Mouse (Mus musculus) cerebellum, adult (tissue): ENCODE data around the gene Cope.

Experiments used
- ATAC-seq: cut with Nextera tagmentation; 2 replicates; pipeline ENCODE4 v1.9.2; 2017; ENCODE audit warnings: mild to moderate bottlenecking, moderate library complexity, mixed read lengths; ENCODE audit not compliant: insufficient number of reproducible peaks, low FRiP score, low TSS enrichment

Cope gene

DNA sequence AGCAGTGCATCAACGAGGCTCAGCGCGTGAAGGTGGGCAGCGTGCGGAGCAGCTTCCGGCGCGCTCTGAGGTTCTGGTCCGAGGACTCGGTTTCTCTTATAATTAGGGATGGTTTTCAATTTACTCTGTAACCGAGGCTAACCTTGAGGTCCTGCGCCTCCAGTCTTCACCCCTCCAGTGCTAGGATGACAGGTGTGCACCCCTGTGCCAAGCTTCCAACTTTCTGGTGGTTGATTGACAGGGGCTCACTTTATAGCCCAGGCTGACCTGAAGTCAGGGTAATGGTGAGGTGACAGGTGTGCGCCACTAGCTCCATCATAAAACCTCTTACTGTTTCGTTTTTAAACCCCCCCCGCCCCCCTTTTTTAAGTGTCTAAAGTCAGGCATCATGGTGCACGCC, 583 bp downstream of the Cope start:
- ATAC-seq = no peak; the same call in 1 of the 2 replicates

DNA sequence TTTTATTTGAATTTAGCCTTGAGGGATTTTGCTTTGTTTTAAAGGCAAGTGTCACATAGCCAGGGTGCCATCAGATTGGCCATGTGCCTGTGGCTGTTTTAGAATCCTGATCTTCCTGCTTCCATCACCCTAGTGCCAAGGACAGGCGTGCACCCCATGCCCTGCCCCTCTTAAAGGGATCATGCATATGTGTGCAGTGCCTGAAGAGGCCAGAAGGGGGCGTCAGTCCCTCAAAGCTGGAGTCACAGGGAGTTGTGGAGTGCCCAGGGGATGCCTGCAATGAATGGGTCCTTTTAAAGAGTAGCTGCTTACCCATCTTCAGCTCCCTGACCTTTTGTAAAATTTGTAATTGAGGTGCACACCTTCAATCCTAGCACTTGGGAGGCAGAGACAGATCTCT, 7.0 kb downstream of the Cope start:
- no peak for ATAC-seq

DNA sequence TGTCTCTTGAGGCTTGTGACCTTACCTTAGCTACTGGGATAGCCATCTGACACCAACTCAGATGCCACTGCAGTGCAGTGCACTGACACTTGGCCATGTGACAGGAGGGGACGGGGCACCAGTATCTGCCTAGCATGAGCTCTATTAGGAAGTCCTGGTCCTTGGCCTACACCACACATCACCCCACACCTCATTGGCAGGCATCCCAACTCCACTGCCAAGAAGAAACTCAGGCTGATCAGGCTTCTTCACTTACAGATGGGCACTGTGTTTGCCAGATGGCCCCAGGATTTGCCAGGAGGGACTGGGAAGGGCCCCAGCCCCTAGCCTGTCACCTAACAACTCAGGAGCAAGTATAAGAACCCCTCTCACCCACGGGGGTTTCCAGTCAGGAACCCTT, 11.1 kb downstream of the Cope start:
- no peak for ATAC-seq

DNA sequence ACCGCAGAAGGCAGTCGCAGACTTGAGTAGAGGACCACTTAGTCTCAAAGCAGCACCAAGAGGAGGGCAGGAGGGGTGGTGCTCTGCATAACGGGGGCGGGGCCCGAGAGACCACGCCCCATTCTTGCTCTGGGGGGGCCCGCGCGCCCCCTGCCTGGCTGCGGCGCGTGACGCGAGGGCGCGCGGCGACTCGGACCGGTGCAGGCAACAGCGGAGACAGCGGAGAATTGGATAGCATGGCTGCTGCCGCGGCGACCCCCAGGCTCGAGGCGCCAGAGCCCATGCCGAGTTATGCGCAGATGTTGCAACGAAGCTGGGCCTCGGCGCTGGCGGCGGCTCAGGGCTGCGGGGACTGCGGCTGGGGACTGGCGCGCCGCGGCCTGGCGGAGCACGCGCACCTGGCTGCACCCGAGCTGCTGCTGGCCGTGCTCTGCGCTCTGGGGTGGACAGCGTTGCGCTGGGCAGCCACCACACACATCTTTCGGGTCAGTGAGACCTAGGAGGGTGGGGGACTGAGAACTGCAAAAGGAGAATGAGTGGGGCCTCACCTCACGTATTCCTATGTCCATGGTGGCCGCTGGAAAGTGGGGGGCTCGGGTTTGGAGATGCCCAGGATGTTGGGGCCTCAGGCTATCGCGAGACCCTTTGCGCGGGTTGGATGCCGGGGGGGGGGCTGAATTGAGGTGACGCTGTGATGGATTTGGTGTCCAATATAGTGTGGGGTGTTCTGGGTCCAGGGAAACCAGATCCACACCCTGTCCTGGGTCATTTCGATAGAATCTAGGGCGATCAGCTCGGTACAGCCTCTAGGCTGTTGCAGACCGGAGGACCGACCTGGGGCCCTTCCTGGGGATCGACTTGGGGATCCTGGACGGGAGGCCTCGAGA, 13.5 kb downstream of the Cope start, which contains the start of gene Cers1:
TSS of gene Cers1 (plus strand) at position 152 of the 887 bp plus-strand sequence.
- ATAC-seq = peak; percentile 23; the same call in 1 of the 2 replicates

DNA sequence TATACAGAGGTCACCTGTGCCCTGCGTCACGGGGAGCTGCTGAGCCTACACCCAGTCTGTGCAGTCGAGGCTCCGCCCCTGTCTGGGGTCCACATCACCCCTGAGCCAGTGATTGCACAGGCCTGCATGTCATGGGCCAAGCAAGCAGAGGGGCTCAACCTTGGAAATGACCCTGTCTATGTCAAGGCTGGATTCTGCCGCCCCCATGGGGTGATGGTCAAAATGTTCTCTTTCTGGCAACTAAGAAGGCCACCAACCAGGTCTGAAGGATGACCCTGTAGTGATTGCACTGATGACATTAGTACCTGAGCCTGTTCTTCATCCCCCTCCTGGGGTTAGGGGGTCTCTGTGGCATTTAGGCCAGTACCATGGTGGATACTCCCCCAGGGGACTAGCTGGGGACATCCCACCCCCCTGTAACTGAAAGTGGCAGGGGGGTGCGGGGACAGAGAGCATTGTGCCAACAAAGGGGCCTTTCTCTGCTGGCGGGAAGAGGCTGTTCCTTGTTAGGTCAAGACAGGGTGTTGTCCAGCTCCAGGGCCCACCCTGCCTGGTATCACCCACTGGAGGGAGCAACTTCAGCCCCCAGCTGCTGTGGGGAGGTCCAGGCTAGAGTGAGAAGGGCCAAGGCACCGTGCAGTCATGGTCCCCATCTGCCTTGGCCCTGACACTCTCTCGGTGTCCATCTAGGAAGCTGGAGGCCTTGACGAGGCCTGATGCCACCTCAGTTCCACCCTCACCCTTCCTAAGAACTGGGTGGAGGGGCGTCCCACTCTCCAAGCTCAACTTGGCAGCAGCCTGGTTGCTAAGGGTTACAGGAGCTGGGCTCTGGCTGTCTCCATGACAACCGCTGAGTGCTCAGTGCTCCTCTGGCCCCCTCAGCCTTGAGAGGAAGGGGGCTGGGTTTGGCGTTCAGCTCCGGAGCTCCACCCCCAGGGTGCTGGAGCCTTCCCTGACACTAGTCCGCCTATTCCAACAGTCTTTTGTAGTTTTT, 14.5 kb downstream of the Cope start:
- peak; percentile 42 for ATAC-seq

DNA sequence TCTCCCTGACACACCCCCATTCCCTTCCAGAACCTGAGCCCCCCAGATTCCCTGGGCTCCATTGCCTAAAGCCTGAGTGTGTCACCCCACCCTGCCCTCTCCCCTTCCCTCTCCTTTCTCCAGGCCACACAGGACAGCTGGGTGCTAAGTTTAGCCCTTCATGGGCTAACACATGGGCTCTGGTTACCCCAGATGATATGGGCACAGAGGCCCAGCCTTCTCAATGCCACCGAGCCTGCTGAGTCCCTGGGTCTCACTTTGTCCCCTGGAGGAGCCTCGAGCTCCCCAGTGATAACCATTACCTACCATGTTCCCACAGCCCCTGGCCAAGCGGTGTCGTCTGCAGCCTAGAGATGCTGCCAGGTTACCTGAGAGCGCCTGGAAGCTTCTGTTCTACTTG, 15.6 kb downstream of the Cope start:
- no peak for ATAC-seq

DNA sequence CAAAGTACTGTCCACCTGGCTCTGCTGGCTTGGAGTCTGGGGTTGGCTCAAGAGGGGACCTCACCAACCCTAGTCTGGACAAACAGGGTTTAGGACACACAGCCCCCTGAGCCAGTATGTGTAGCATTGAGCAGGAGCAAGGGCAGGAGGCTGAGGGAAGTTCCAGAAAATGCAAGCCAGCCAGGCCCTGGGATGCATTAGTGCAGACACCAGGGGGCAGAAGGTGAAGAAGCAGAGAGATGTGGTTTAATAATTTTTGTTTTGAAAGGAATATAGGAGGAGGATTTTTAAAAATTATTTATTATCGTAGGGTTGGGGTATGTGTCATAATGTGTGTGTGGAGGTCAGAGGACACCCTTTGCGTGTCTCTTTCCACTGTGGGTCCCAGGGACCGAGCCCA, 21.4 kb downstream of the Cope start:
- ATAC-seq = no peak

DNA sequence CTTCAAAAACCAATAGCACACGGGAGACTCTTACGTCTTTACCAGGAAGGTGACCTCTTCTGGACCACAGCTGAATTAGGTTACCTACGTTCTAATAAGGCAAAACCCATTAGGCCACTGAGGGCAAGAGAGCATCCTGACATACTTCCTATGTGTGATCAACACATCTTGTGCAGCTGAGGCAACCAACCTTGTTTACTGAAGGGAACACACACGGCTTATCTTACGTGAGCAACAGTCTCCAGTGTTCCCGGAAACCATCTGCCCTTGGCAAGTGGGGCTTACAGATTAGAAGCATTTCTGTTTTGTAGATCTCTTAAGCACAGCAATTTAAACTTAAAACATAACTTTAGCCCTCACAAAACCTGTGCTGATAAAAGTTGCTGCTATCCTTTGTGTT, 25.2 kb downstream of the Cope start:
- ATAC-seq = no peak

DNA sequence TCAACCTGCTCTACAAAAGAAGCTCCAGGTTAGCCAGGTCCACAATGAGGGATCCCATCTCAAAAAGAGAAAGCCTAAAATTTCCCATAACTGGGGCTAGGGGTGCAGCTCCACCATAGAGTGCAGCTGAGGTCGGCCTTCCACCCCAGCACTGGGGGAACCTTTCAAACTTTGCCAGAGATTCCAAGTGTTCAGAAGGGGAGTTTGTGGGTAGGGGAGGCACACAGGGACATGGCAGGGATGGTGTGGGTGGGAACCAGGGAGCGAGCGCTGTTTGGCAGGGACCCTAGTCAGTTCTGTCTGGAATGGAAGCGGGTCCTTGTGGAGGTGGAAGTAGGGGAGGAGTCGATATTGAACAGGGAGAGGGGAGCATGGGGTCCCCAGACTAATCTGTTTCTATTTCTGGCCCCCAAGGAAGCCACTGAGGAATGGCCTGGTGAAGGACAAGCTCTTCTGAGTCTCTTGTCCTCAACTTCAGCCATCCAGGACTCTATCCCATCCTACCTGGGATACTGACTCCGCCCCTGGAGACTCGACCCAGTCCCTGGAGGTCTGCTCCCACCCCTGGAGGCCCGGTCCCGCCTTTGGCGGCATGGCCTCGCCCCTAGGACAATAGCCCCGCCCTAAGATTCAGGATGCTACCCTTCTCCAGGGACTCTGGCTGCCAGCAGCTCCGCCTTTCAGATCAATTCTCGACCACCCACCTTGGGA, 27.0 kb downstream of the Cope start, which contains the start of gene Gdf1:
TSS of gene Gdf1 (plus strand) at position 694 of the 711 bp plus-strand sequence.
- ATAC-seq = no peak

DNA sequence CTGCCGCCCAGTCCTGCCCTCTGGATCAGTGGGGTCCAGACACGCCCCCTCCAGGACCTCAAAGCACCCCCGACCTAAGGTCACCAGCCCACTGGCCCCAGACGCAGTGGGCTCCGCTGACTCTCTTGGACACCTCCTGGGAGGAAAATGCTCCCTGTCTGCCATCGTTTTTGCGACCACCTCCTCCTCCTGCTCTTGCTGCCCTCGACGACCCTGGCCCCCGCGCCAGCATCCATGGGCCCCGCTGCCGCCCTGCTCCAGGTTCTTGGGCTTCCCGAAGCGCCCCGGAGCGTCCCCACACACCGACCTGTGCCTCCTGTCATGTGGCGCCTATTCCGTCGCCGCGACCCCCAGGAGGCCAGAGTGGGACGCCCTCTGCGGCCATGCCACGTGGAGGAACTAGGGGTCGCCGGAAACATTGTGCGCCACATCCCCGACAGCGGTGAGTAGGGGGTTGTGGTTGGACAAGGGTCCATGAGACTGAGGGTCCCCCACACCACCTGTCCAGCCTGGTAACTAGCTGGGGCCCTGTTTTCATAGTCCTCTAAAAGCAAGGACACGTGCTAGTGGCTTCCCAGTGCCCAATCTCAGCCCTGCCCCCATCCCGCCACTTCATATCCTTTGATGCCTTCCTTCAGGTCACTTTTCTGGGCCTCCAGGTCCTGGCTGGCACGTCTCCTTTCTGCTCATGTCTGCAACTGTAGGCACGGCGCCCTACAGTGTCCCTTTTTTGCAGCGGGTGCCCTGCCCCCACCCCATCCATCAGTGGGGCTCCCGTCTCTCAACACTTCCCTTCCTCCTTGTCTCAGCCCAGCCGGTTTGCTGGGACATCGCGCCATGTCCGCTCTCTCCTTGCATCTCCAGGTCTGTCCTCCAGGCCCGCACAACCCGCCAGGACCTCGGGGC, 27.8 kb downstream of the Cope start:
- no peak for ATAC-seq

DNA sequence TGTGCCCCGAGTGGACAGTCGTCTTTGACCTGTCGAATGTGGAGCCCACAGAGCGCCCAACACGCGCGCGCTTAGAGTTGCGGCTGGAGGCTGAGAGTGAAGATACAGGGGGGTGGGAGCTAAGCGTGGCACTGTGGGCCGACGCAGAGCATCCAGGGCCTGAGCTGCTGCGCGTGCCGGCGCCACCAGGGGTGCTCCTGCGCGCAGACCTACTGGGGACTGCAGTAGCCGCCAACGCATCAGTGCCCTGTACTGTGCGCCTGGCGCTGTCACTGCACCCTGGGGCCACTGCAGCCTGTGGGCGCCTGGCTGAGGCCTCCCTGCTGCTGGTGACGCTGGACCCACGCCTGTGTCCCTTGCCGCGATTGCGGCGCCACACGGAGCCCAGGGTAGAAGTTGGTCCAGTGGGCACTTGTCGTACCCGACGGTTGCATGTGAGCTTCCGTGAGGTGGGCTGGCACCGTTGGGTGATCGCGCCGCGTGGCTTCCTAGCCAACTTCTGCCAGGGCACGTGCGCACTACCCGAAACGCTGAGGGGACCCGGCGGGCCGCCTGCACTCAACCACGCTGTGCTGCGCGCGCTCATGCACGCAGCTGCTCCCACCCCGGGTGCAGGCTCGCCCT, 28.5 kb downstream of the Cope start:
- ATAC-seq = no peak

DNA sequence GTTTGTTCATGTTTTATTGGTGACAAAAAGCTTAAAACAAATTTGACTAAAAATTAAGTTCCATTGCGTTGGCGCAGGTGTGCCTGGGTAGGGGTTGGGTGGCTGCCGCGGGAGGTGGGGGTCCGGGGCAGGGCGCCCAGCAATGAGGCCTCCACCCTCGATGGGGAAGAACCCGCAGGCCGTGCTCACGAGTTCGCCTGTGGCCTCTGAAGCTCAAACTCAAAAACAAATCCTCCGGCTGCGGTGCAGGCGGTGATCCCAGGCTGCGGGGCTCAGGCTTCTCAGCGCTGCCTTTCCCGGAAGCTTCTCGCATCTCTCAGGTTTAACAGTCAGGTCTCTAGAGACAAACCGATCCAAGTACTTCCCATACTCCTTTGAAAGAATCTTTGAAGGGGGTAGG, 29.2 kb downstream of the Cope start:
- ATAC-seq = no peak

DNA sequence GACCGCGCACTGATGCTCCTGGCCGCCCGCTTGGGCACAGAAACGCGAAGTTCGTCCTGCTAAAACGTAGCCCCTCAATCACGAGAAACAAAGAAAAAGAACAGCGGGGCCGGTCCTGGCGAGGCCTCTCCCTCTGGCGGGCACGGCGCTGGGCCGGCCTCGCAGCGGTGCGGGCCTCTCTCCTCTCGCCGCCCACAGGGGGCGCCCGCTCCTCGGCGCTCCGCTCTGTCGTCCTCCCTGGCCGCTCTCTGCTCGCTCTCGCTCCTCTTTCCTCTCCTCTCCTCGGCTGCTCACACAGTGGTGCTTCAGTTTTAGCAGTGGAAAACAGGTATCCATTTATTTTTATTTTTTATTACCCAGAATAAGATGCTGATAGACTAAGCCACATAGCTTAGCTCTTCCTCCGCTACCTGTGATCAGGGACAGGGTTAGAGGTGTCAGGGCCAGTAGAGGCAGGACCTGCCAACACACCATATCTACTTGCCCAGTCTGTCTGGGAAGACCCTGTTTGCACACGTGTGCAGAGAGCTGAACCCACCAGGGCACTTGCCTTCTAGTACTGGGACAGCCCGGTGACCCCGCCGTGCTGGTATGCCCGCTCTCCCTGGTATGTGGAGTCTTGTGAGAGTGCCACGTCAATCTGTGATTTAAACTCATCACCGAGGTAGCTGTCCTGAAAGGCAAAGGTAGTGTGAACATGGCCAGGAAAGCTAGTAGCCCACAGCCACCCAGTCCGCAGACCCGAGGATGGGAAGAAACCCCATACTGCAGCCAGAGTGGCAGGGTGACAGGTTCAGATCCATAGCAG, 30.0 kb downstream of the Cope start:
- peak; percentile 78 for ATAC-seq

DNA sequence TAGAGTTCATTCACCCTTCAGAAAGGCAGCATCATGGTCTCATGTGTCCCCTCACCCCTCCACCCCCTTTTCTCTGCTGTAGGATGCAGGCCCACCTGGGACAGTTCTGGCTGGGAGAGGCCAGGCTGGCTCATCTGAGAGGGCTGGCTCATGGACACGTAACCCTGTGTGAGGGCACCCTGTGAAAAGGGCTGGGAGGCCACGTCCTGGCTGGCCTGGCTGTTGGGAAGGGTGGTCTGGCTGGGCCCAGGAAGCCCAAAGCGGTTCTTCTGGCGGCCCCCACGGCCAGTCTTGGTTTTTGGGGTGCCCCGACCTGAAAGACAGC, 30.5 kb downstream of the Cope start:
- no peak for ATAC-seq

DNA sequence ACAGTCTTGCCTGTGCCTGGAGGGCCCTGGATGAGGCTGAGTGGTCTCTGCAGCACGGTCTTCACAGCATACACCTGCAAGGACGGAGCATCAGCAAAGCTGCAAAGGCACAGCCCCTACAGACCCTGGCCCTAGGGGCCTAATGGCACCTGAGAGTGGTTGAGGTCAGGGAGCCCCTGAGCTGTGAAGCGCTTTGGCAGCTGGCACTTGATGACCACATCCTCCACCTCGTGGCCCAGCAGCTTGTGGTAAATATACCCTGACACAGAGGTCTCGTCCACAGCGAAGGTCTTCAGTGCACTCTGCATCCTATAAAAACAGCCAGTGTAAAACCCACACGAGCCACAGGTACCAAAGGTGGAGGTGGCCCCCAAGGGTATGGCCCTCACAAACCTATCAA, 36.6 kb downstream of the Cope start:
- ATAC-seq = no peak

DNA sequence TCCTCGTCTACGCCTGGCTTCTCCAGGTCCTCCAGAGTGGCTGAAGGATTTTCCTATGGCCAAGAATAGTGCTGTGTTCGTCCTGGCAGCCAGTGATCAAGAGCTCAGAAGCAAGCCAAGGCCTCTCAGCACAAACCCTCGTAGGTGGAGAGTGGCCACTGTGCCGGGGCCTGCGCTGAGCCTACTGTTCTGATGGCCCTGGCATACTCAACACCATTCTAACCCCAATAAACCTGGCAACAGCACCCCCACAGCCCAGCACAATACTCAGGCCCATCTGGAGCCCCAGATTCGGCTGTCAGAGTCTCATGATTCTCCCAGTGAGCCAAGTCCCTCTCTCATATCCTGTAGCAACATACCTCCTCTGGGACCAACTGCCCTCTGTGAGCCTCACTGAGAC, 38.3 kb downstream of the Cope start:
- ATAC-seq = peak; percentile 34; the same call in 1 of the 2 replicates

DNA sequence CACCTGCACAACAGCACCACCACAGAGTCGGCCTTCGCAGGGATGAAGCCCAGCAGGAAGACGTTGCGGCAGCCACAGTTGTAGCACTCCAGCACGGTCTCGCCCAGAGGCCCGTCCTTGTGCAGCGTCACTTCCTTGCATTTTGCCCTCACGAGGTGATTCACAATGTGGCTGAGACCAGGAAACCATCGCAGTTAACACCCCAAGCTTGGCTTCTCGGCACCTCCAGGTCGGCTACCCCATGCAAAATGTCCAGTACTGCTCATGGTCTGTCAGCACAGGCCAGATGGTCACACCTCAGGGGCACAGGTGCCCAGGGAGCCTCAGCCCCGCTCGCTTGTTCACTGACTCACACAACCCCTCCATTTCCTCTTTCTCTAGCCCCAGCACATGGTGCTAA, 39.7 kb downstream of the Cope start:
- ATAC-seq = peak; percentile 41; the same call in 1 of the 2 replicates

DNA sequence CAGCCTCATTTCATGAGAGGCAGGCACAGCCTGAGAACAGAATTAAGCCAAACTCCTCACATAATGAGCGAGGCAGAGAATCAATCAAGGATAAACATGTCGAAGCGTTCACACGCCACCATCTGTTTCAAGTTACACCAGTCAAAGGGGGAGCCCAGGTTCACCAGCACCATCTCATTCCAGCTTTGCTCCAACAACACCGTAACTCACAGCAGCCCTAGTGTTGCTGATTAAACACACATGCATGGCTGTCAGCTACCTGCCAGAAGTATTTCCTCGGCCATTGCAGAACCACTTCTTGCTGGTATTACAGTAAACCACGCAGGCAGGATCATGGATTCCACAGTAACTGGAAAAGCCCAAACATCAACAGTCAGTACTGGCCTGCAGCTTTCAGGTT, 40.8 kb downstream of the Cope start:
- no peak for ATAC-seq
